Comparison of ENCODE assay signal across 24 mouse cellular contexts in genomic region chr11:6480191-6480590, GRCm38 (mm10). TPM values are rescaled to one million over a fixed set of nuclear protein-coding genes. Genes with fewer than 3 reads are reported as not detected.
A peak's percentile ranks its signal among the peaks of the same experiment; 100 is the strongest.
DNase-seq lines count a peak whose midpoint lies in the region; ATAC-seq lines count a peak whose summit lies in the region.
"Had no signal": no experiment of that assay in that cellular context is flagged by ENCODE, and none has a peak within 500 bp of the region (broad histone marks: within the 10 kb centered on the region; RNA-seq: fewer than 3 reads in every experiment).

No protein-coding gene starts in this region.

- no peaks in the 10 kb centered on the region for H3K36me3 ChIP-seq in embryonic facial prominence, embryonic 15.5 days
- no peaks in the 10 kb centered on the region for H3K36me3 ChIP-seq in embryonic facial prominence, embryonic 10.5 days (replicated peaks)
- H3K36me3 ChIP-seq: forebrain, embryonic 10.5 days; heart, embryonic 12.5 days; hindbrain, embryonic 10.5 days; liver, embryonic 15.5 days; lung, embryonic 15.5 days had no signal

- no peaks in the 10 kb centered on the region for H3K4me1 ChIP-seq in embryonic facial prominence, embryonic 15.5 days
- peaks cover 11% of the 10 kb centered on the region for H3K4me1 ChIP-seq in embryonic facial prominence, embryonic 10.5 days

- no peak overlapping the region for H3K9ac ChIP-seq in embryonic facial prominence, embryonic 15.5 days
- H3K9ac ChIP-seq: heart, embryonic 12.5 days; liver, embryonic 15.5 days; lung, embryonic 15.5 days had no signal

- no peaks in the 10 kb centered on the region for H3K9me3 ChIP-seq in embryonic facial prominence, embryonic 15.5 days (replicated peaks)
- H3K9me3 ChIP-seq in embryonic facial prominence, embryonic 10.5 days, result no peaks in the 10 kb centered on the region
- H3K9me3 ChIP-seq: forebrain, embryonic 10.5 days; heart, embryonic 12.5 days; hindbrain, embryonic 10.5 days; liver, embryonic 15.5 days; lung, embryonic 15.5 days had no signal

- H3K4me3 ChIP-seq in embryonic facial prominence, embryonic 15.5 days (replicated peaks), result no peak overlapping the region
- H3K4me3 ChIP-seq in embryonic facial prominence, embryonic 10.5 days, result no peak overlapping the region
- H3K4me3 ChIP-seq: forebrain, embryonic 10.5 days; heart, embryonic 12.5 days; hindbrain, embryonic 10.5 days; liver, embryonic 15.5 days; lung, embryonic 15.5 days had no signal

- 73% methylated on average over 7 of the region's 7 CpGs for WGBS in embryonic facial prominence, embryonic 15.5 days
- WGBS in embryonic facial prominence, embryonic 10.5 days, result 76% methylated on average over 7 of the region's 7 CpGs

- DNase-seq in embryonic facial prominence, embryonic 10.5 days (ENCODE audit: low spot score), result no peak
- DNase-seq in MN1 (ENCODE audit: low spot score), result peak; percentile 88
- peak; percentile 78 to 87 for DNase-seq in cerebellum, adult 18-20 months
- DNase-seq in cerebellum, postnatal 14 days, result peak; percentile 85 to 90
- no peak for DNase-seq in urinary bladder, postnatal 36 days (ENCODE audit: low spot score in 2 of 2)
- DNase-seq in kidney, postnatal 36 days, result no peak
- DNase-seq: adrenal gland, postnatal 14 days; gastrocnemius, postnatal 10 days; heart, adult 18-20 months; heart, postnatal 10 days; kidney, postnatal 25 days; liver; lung, postnatal 36 days; thymus, adult 18-20 months; thymus, postnatal 36 days had no signal

- ATAC-seq in embryonic facial prominence, embryonic 15.5 days (ENCODE audit: insufficient number of reproducible peaks, low FRiP score, low TSS enrichment, low read depth), result no peak
- ATAC-seq in monocyte, adult 5-6 weeks (replicated peaks; ENCODE audit: insufficient number of reproducible peaks, low FRiP score, low TSS enrichment, poor library complexity, severe bottlenecking), result no peak
- ATAC-seq: forebrain, embryonic 16.5 days; intestine, postnatal 0 days had no signal

- no peaks in the 10 kb centered on the region for H3K27me3 ChIP-seq in embryonic facial prominence, embryonic 15.5 days
- H3K27me3 ChIP-seq in embryonic facial prominence, embryonic 10.5 days (replicated peaks; ENCODE audit: low read depth, poor library complexity, severe bottlenecking), result no peaks in the 10 kb centered on the region
- H3K27me3 ChIP-seq: heart, embryonic 12.5 days; liver, embryonic 15.5 days; lung, embryonic 15.5 days had no signal

- 0 out of 2 replicates have a peak overlapping the region, but pooled peaks have one; percentile 29 for H3K27ac ChIP-seq in embryonic facial prominence, embryonic 15.5 days (replicated peaks)
- H3K27ac ChIP-seq in embryonic facial prominence, embryonic 10.5 days (replicated peaks), result no peak overlapping the region
- H3K27ac ChIP-seq: forebrain, embryonic 10.5 days; hindbrain, embryonic 10.5 days; liver, embryonic 15.5 days; lung, embryonic 15.5 days had no signal

- no peak overlapping the region for H3K4me2 ChIP-seq in embryonic facial prominence, embryonic 15.5 days (replicated peaks)
- H3K4me2 ChIP-seq: heart, embryonic 12.5 days; liver, embryonic 15.5 days; lung, embryonic 15.5 days had no signal

RNA-seq across cellular contexts. Expression of gene Purb, which starts 4.5 kb away (rescaled TPM):
- polyA plus RNA-seq in embryonic facial prominence, embryonic 15.5 days (2015; fragmentation: Nextera tagmentation; extraction: Ambion mirVana), result 28.7 and 32.1 TPM in 2 replicates
- 17.5 and 17.7 TPM in 2 replicates for polyA plus RNA-seq in embryonic facial prominence, embryonic 10.5 days (2016; fragmentation: Nextera tagmentation; extraction: Ambion mirVana)
- 67.4 to 82.3 TPM (median 75.6 TPM) in 3 replicates for total RNA-seq in monocyte, adult 5-6 weeks (2017)

RNA-seq across cellular contexts. Expression of gene H2afv, which starts 35.9 kb away (rescaled TPM):
- polyA plus RNA-seq in embryonic facial prominence, embryonic 15.5 days (2015; fragmentation: Nextera tagmentation; extraction: Ambion mirVana), result 443 and 468 TPM in 2 replicates
- 746 and 786 TPM in 2 replicates for polyA plus RNA-seq in embryonic facial prominence, embryonic 10.5 days (2016; fragmentation: Nextera tagmentation; extraction: Ambion mirVana)
- total RNA-seq in monocyte, adult 5-6 weeks (2017), result 31.2 to 51.6 TPM (median 37.9 TPM) in 3 replicates

RNA-seq across cellular contexts. Expression of gene Myo1g, which starts 40.6 kb away (rescaled TPM):
- 3.2 and 3.6 TPM in 2 replicates for polyA plus RNA-seq in embryonic facial prominence, embryonic 15.5 days (2015; fragmentation: Nextera tagmentation; extraction: Ambion mirVana)
- polyA plus RNA-seq in embryonic facial prominence, embryonic 10.5 days (2016; fragmentation: Nextera tagmentation; extraction: Ambion mirVana), result 0.75 and 1.1 TPM in 2 replicates
- total RNA-seq in monocyte, adult 5-6 weeks (2017), result 572 to 636 TPM (median 611 TPM) in 3 replicates

Comparison
In these comparisons a context has a peak if more than half of its experiments do, and no peak if none do; other contexts are left out.
1. DNase-seq: peak in MN1 (single experiment), cerebellum, adult 18-20 months (2 of 2) and cerebellum, postnatal 14 days (2 of 2); none in embryonic facial prominence, embryonic 10.5 days (single experiment), urinary bladder, postnatal 36 days (0 of 2) and kidney, postnatal 36 days (0 of 2).